Mouse (Mus musculus) natural killer cell, adult 2 months (primary cell): ENCODE data around the gene Ell2.

Source experiments
- DNase-seq, 2 experiments: peaks; one replicate each; pipeline ENCODE4 v3.0.0; 2022; ENCODE audit warnings: low spot score in 2 of 2

Ell2 gene

GRCm38 (mm10) chr13:75809957-75810356 lies 103.4 kb downstream of the Ell2 start:
- no peak for DNase-seq

- no peak for DNase-seq
Measured at GRCm38 (mm10) chr13:75817183-75817582, 110.6 kb downstream of the Ell2 start.

DNA sequence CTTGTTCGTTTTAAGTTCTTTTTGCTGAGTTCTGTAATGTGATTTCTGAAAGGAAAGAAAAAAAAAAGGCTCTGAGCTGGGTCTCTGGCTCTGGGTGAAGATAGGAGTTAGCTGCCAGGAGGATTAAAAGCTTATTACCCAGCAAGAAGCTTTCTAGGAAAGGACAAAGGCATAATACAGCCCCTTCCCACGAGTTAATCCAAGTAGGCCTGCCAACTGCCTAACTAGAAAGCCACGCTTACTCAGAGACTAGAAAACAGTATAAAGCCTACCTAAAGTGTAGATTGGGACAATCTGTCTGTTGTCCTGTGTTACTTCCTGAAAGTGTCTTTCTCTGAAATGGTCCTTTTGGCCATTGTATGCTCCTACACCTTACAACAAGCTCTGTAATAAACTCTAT lies 111.9 kb downstream of the Ell2 start:
- DNase-seq, result no peak

DNA sequence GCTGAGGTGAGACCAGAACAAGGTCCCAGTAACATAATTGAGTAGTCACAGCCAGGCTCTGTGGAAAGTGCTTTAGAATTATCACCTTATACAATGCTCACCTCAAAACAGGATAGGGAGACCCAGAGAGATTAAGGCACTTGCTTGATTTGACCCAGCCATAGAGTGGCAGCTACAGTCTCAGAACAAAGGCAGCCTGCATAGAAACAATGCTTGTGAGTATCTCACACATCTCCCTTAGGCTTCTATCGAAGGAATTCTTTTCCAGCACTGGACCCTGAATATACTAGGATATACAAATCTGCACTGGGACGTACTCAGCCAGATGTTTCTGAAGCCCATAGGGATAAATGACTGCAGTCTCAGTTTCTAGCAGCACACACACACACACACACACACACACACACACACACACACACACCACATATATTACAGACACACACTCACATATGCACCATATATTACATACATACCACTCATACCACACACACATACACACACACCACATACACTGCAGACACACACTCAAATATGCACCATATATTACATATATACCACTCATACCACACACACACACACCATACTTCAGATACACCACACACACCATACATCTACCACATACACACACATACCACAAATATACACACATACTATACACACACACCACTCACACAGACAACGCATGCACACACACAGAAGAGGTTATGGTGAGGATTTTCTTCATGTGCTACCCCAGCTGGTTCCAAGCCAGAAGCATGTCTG lies 112.6 kb downstream of the Ell2 start:
- DNase-seq, result no peak

DNA sequence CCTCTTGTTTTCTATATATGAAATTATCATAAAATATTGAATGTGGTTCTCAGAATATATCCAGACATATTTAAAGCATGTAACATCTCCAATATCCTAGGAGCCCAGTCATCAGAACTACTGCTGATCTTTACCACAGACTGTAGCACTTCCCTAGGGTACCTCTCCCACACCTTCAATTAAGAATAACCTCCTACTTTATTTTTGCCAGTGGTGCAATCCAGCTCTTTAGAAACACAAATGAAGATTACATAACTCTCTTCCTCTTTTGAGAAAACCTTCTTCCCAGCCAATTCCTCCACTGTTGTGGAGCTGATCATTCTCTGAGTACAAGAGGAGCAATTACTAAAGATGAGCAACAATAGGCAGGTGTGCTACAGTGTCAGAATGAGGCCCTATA lies 113.3 kb downstream of the Ell2 start:
- no peak for DNase-seq
